Mouse (Mus musculus) cerebellum, postnatal 10 days (tissue): ENCODE results near the gene Tm9sf2.

Source experiments
- DNase-seq, 2 experiments: peaks; one replicate each; pipeline ENCODE4 v3.0.0; 2021; ENCODE audit warnings: mixed read lengths in 2 of 2

Tm9sf2 gene

GRCm38 (mm10) chr14:122181078-122181814, 74.4 kb downstream of the Tm9sf2 start, which contains the start of gene Clybl:
Gene Clybl (plus strand): TSS chr14:122181704.
- DNase-seq = peak; percentile 95 to 98

- no peak for DNase-seq
These were observed 74.9 kb downstream of the Tm9sf2 start for GRCm38 (mm10) chr14:122181815-122182157.

GRCm38 (mm10) chr14:122182220-122182619, 75.4 kb downstream of the Tm9sf2 start:
- DNase-seq = no peak

GRCm38 (mm10) chr14:122183974-122184373, 77.1 kb downstream of the Tm9sf2 start:
- no peak for DNase-seq

GRCm38 (mm10) chr14:122188250-122188649, 81.4 kb downstream of the Tm9sf2 start:
- DNase-seq = no peak

GRCm38 (mm10) chr14:122189901-122190300, 83.1 kb downstream of the Tm9sf2 start:
- peak in 1 of 2 experiments; percentile 46 for DNase-seq

- DNase-seq = no peak
These were observed 83.7 kb downstream of the Tm9sf2 start for GRCm38 (mm10) chr14:122190527-122190926.

- peak; percentile 88 to 91 for DNase-seq
These were observed 84.2 kb downstream of the Tm9sf2 start for GRCm38 (mm10) chr14:122190941-122191510.

- no peak for DNase-seq
These were observed 87.8 kb downstream of the Tm9sf2 start for GRCm38 (mm10) chr14:122194630-122195029.

- DNase-seq = no peak
These were observed 90.0 kb downstream of the Tm9sf2 start for GRCm38 (mm10) chr14:122196851-122197250.

- no peak for DNase-seq
These were observed 93.5 kb downstream of the Tm9sf2 start for GRCm38 (mm10) chr14:122200247-122200885.

- DNase-seq = no peak
These were observed 102.3 kb downstream of the Tm9sf2 start for GRCm38 (mm10) chr14:122209177-122209576.
